Mouse (Mus musculus): ENCODE results near the gene Ttll13. TPM values are rescaled to one million over a fixed set of nuclear protein-coding genes. Genes with fewer than 3 reads are reported as not detected.

Gene Ttll13
- total RNA-seq (2021) = 1 to 10 TPM in 1 of 2 experiments, under 1 TPM in 1; 0.95 to 1.6 TPM
- long read RNA-seq, experiment 1, partial matches to known transcripts = 0 of 2 reads
- long read RNA-seq, experiment 1, other reads (novel, unspliced or antisense) = 2 of 2 reads
- long read RNA-seq, experiment 2, partial matches to known transcripts = 0 of 1 reads
- long read RNA-seq, experiment 2, other reads (novel, unspliced or antisense) = 1 of 1 reads

DNA sequence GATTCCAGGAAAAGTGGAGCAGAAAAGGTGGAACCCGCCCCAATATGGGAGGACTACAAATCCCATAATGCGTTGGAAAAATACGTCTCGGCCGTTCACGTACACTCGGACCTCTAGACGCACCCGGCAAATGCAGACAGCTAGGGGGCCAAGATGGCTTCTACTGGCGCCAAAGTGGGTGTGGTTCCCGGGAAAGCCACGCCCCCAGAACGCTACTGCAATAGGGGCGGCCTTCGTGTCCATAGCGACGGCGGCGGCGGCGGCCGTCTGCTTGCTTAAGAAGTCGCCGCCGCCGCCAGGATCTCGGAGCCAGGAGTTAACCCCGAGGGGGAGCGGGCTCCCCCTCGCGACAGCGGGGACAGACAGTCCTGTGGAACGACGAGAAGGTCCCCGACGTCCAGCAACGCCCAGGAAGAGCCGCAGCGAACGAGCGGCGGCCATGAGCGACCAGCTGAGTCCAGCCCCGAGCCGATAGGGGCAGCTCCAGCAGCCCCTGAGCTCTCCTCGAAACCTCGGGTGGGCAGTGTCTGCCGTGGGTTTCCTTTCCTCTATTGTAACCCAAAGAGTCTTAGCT lies at the start of gene Ttll13:
Gene Ttll13 (plus strand): TSS at position 229 of the 574 bp plus-strand sequence.
- peak; percentile 93 to 97 for DNase-seq (ENCODE audit: low spot score in 2 of 2)

GRCm38 (mm10) chr7:80197371-80197770 lies 48.8 kb upstream of the Ttll13 start:
- DNase-seq (ENCODE audit: low spot score in 2 of 2) = no peak

- DNase-seq (ENCODE audit: low spot score in 2 of 2) = peak; percentile 72 to 78
Observed at GRCm38 (mm10) chr7:80197941-80198778, 48.0 kb upstream of the Ttll13 start.

DNA sequence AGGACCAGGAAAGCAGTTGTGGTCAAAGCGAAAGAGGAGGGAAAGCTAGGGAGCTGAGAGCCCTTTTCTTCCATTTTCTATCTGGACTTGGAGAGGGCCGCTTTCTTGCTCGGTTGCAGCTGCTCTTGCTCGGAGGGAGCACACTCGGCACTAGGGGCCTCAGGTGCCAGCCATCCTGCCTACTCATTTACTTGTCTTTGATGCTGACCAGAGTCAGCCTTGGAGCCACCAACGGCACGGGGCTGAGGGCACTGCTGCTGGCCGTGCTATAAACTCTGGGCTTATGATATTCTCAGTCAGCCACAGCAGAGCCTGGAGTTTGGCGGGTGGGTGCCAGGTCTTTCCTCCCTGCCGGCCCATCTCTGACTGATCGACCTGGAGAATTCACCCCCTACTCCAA lies 47.3 kb upstream of the Ttll13 start:
- no peak for DNase-seq (ENCODE audit: low spot score in 2 of 2)

- DNase-seq (ENCODE audit: low spot score in 2 of 2) = no peak
Observed at GRCm38 (mm10) chr7:80199286-80199685, 46.9 kb upstream of the Ttll13 start.

GRCm38 (mm10) chr7:80199851-80200587 lies 46.2 kb upstream of the Ttll13 start:
- no peak for DNase-seq (ENCODE audit: low spot score in 2 of 2)

- no peak for DNase-seq (ENCODE audit: low spot score in 2 of 2)
Observed at GRCm38 (mm10) chr7:80200588-80200945, 45.6 kb upstream of the Ttll13 start.

- DNase-seq (ENCODE audit: low spot score in 2 of 2) = no peak
Observed at GRCm38 (mm10) chr7:80200963-80201539, 45.1 kb upstream of the Ttll13 start.

DNA sequence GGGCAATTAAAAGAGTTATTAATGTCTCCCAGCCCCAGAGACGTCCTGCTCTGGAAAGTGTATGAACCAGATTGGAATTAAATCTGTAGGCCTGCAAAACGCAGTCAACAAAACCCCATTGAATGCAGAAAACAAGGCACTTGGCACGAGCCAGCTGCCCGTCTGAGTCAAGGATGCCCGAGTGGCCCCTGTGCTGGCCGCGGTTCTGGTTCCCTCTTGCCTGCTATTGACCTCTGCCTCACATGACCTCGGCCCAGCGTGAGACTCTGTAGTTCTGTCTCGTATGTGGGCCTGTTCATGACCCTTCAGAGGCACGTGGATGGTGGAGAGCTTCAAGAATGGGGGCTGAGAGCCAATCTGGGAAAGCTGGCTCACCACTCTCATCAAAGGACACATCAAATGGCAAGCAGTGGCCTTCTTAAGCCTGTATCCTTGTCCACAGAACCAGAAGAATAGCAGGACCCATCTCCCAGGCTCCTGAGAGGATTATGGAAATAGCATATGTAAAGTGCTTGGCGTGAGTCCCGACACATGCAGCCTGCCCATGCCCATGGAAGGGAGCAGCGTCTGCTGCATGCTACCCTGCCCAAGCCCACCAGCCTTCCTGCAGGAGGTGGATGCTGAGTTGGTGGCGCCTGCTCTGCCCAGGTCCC lies 44.2 kb upstream of the Ttll13 start:
- no peak for DNase-seq (ENCODE audit: low spot score in 2 of 2)

DNA sequence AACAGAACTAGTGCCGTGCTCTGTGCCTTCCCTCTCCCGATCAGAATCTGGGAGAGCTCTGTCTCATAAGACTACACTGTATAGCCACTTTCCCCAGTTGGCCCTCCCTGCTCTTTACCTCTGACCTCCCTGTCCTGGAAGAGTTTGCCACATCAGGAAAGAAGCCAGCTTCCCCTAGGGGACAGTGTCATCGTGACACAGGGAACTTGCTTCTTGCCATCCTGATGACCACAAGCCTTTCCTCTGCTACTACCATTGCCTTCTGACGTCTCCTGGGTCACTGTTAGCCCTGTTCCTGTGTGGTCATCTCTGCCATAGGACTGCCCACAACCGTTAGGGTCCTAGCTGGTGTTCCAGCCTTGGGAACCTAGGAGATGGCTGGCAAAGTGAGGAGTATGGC lies 43.2 kb upstream of the Ttll13 start:
- no peak for DNase-seq (ENCODE audit: low spot score in 2 of 2)

GRCm38 (mm10) chr7:80203638-80204096 lies 42.5 kb upstream of the Ttll13 start:
- no peak for DNase-seq (ENCODE audit: low spot score in 2 of 2)

DNA sequence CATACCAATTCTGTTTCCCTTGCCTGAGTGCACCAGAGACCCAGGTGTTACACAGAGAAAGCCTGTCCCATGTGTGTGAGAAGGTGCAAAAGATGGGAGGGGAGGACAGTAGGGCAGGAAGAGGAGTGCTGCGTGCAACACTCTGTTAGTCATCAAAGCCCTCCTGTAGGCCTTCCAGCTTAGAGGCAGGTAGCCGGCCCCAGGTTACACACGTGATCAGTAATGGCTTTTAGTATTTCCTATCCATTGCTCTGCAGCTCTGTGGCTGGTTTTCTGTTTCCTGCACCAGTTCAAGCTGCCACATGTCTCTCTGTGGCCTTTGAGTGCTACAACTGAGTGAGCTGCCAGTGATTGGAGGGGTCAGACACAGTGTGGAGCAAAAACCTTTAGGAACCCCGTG lies 41.8 kb upstream of the Ttll13 start:
- DNase-seq (ENCODE audit: low spot score in 2 of 2) = no peak

- DNase-seq (ENCODE audit: low spot score in 2 of 2) = no peak
Observed at GRCm38 (mm10) chr7:80204961-80205360, 41.2 kb upstream of the Ttll13 start.

- DNase-seq (ENCODE audit: low spot score in 2 of 2) = no peak
Observed at GRCm38 (mm10) chr7:80205705-80206589, 40.2 kb upstream of the Ttll13 start.

GRCm38 (mm10) chr7:80207314-80207731 lies 38.9 kb upstream of the Ttll13 start:
- no peak for DNase-seq (ENCODE audit: low spot score in 2 of 2)

GRCm38 (mm10) chr7:80208026-80208642 lies 38.0 kb upstream of the Ttll13 start:
- DNase-seq (ENCODE audit: low spot score in 2 of 2) = no peak

DNA sequence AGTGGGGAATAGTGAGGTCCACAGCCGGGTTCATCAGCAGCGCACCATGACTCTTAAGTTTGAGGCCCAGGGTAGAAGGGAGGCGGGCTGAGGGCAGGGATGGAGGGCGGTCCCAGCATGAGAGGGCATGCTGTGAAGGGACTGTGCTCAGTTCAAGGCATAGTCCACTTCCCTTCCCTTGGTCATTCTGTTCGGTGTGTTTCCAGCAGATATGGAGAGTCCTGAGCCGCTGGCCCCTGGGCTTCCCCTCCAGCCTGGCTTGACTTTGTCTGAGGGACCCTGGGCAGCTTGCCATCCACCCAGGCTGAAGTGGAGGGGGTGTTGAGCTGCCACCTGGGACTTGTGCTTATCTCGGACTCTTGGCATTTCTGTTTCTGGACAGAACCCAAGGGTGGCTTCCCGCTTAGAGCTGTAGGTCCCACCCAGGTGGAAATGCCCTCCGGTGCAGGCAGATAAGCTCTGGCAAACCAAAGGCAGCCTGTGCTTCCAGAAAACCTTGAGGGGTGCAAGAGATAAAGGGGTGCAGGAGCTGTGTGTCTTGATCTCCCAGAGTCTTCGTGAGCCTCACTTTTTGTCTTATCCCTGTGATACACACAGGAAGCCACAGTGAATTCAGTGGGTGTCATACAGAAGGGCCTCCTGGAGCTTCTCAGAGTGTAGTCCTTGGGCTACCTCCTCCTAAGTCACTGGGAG lies 37.3 kb upstream of the Ttll13 start:
- DNase-seq (ENCODE audit: low spot score in 2 of 2) = no peak

DNA sequence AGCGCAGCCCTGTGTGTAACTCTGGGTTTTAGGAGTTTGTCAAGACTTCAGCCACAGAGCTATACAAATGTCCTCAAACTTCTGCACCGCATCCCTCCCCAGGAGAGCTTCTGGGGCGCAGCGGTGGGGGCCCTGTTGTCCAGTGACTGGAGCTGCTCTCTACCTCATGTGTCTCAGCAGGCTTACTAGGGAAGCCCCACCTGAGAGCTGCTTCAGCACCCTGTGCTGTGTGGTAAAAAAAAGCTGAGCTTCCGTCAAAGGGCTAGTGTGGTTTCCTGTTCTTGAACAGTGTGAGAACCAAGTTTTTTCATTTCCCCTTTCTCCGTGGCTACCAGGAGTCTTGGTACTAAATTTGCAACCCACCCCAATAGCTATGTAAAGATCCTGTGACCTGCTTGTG lies 36.5 kb upstream of the Ttll13 start:
- DNase-seq (ENCODE audit: low spot score in 2 of 2) = no peak

GRCm38 (mm10) chr7:80210982-80211381 lies 35.2 kb upstream of the Ttll13 start:
- DNase-seq (ENCODE audit: low spot score in 2 of 2) = no peak
